Mouse (Mus musculus) liver, embryonic 11.5 days (tissue): ENCODE data around the gene Mettl14. TPM values are rescaled to one million over a fixed set of nuclear protein-coding genes. Genes with fewer than 3 reads are reported as not detected.
A peak's percentile ranks its signal among the peaks of the same experiment; 100 is the strongest.
"Not testable (repeated sequence)": the region's sequence is repeated elsewhere in the genome, so short reads cannot be mapped to it uniquely, and the experiment has no call there.

Experiments
- ATAC-seq: fragments of 200-750 bp; cut with Nextera tagmentation; replicated peaks from 2 replicates; pipeline ENCODE4 v1.8.0; 2017; ENCODE audit warnings: moderate number of reproducible peaks, mild to moderate bottlenecking, moderate TSS enrichment, moderate library complexity; ENCODE audit not compliant: low FRiP score
- DNase-seq: peaks from one replicate; pipeline ENCODE4 v3.0.0-alpha.2; 2017; ENCODE audit warnings: low spot score
- H3K27ac ChIP-seq: fragments of 300-500 bp; sonication (generic); 2 replicates; pipeline ENCODE4 v1.5.1; 2014; ENCODE audit warnings: mild to moderate bottlenecking, low read depth, low read length, control low read depth
- H3K27me3 ChIP-seq: fragments of 300-500 bp; sonication (generic); replicated peaks from 2 replicates; pipeline ENCODE4 v1.6.1; 2014; ENCODE audit warnings: low read length, mixed read lengths; ENCODE audit not compliant: control insufficient read depth, insufficient read depth
- H3K36me3 ChIP-seq: fragments of 300-500 bp; sonication (generic); 2 replicates; pipeline ENCODE4 v1.6.1; 2014; ENCODE audit warnings: mild to moderate bottlenecking, low read length, moderate library complexity, mixed read lengths; ENCODE audit not compliant: control insufficient read depth, insufficient read depth
- H3K4me1 ChIP-seq: fragments of 300-500 bp; sonication (generic); replicated peaks from 2 replicates; pipeline ENCODE4 v1.6.1; 2014; ENCODE audit warnings: low read length, mixed read lengths; ENCODE audit not compliant: control insufficient read depth, insufficient read depth
- H3K4me2 ChIP-seq: fragments of 300-500 bp; sonication (generic); 2 replicates; pipeline ENCODE4 v1.6.1; 2014; ENCODE audit warnings: mild to moderate bottlenecking, control low read depth, moderate library complexity
- H3K4me3 ChIP-seq: fragments of 300-500 bp; sonication (generic); 2 replicates; pipeline ENCODE4 v1.5.1; 2014; ENCODE audit warnings: low read depth, low read length, control low read depth
- H3K9ac ChIP-seq: fragments of 300-500 bp; sonication (generic); 2 replicates; pipeline ENCODE4 v1.6.1; 2014; ENCODE audit warnings: low read depth, low read length, control low read depth
- H3K9me3 ChIP-seq: fragments of 300-500 bp; sonication (generic); 2 replicates; pipeline ENCODE4 v1.6.1; 2016; ENCODE audit warnings: low read length, inconsistent platforms, mixed read lengths; ENCODE audit not compliant: control insufficient read depth
- WGBS: fragments of 180-500 bp; shearing (Covaris S2); extraction: QIAGEN DNeasy Blood & Tissue Kit; methylation state at CpG from one replicate; pipeline ENCODE4 v1.1.7; 2014; 5-methylcytosine and 5-hydroxymethylcytosine counted together
- polyA plus RNA-seq: library from polyadenylated mRNA; unstranded; fragments of >200 nt; fragmentation: Nextera tagmentation; extraction: Ambion mirVana; gene quantifications from 2 replicates; pipeline ENCODE4 v1.2.1, GENCODE M21; 2014

Gene Mettl14
- polyA plus RNA-seq, 1 experiment from 2014 or later: 17.9 TPM

GRCm38 (mm10) chr3:123371766-123372535 lies 14.0 kb downstream of the Mettl14 start:
- Histone ChIP-seq H3K9me3 (no peaks in the 10 kb centered on the region), H3K27ac (no peak overlapping the region), H3K4me2 (no peak overlapping the region), H3K4me1 (no peaks in the 10 kb centered on the region), H3K9ac (no peak overlapping the region), H3K4me3 (no peak overlapping the region), H3K36me3 (peaks cover 10% of the 10 kb centered on the region), H3K27me3 (no peaks in the 10 kb centered on the region)
- DNase-seq (peak; percentile 43), ATAC-seq (peak; percentile 53; the same call in 1 of the 2 replicates)
- WGBS: 47% methylated on average over 11 of the region's 11 CpGs

GRCm38 (mm10) chr3:123370927-123371326 lies 15.0 kb downstream of the Mettl14 start:
- no peak for DNase-seq

DNA sequence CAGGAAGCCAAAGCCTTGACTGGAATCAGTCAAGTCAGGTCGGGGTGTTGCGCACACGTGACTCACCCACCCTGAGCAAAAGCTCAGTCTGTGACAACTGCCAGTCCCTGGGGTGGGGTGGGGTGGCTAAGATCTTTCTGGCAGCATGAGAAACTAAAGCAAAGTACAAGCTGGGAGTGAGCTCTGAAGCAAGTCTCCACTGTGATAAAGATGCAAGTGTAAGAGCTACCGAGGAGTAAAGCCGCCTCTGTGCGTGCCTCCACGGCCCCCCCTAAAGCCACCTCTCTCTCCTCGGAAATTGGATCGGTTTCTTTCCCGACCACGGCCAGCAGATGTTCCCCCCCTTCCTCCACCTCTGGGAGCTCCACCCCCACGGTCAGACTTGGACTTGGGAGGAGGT lies 16.7 kb downstream of the Mettl14 start:
- WGBS: 89% methylated on average over 12 of the region's 12 CpGs
- Histone ChIP-seq H3K27me3 (no peaks in the 10 kb centered on the region), H3K27ac (no peak overlapping the region), H3K4me3 (no peak overlapping the region), H3K9ac (no peak overlapping the region), H3K4me2 (no peak overlapping the region), H3K4me1 (no peaks in the 10 kb centered on the region), H3K36me3 (peaks cover 7% of the 10 kb centered on the region; the same call in 1 of the 2 replicates), H3K9me3 (no peaks in the 10 kb centered on the region)
- DNase-seq: no peak
- no peak for ATAC-seq

More at GRCm38 (mm10) chr3:123370927-123371326, 15.0 kb downstream of the Mettl14 start:
- 93% methylated on average over 5 of the region's 5 CpGs for WGBS
- Histone ChIP-seq H3K9ac (no peak overlapping the region), H3K4me3 (no peak overlapping the region), H3K27ac (no peak overlapping the region), H3K36me3 (peaks cover 11% of the 10 kb centered on the region), H3K9me3 (no peaks in the 10 kb centered on the region), H3K4me1 (no peaks in the 10 kb centered on the region), H3K4me2 (no peak overlapping the region), H3K27me3 (no peaks in the 10 kb centered on the region)
- no peak for ATAC-seq

GRCm38 (mm10) chr3:123366820-123367219 lies 19.1 kb downstream of the Mettl14 start:
- not testable (repeated sequence) for ATAC-seq, H3K4me3 ChIP-seq, H3K4me1 ChIP-seq, DNase-seq, H3K4me2 ChIP-seq, H3K9ac ChIP-seq, H3K36me3 ChIP-seq, H3K9me3 ChIP-seq, H3K27me3 ChIP-seq, H3K27ac ChIP-seq
- 80% methylated on average over 2 of the region's 2 CpGs for WGBS

DNA sequence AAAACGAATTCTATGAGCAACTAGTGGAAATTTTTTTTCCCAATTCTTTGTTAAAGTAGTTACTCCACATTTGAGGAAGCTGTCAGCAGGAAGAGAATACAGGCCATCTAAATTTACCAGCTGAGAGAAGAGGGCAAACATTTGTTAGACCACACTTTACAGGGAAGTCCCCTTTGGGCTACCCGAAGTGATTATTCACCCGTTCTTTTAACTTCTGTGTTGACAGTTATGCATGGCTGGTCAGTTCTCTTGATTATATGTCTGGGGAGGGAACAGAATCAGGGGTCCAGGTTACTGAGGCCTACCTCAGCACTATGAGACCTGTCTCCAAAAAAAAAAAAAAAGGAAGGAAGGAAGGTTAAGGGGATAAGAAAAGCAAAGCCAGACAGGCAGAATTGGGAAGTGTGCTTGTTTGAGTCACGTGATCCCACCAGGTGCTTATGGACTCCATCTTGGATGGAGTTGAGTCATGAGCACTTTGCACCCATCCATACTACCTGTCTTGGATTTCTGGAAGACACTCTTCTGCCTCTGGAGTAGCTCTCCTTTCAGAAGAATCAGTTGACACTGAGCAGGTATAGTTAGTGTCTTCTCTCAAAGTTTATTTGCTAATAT lies 29.4 kb downstream of the Mettl14 start:
- no peak overlapping the region for H3K9ac ChIP-seq
- no peak for DNase-seq
- whole genome bisulfite sequencing: 68% methylated on average over 4 of the region's 4 CpGs

DNA sequence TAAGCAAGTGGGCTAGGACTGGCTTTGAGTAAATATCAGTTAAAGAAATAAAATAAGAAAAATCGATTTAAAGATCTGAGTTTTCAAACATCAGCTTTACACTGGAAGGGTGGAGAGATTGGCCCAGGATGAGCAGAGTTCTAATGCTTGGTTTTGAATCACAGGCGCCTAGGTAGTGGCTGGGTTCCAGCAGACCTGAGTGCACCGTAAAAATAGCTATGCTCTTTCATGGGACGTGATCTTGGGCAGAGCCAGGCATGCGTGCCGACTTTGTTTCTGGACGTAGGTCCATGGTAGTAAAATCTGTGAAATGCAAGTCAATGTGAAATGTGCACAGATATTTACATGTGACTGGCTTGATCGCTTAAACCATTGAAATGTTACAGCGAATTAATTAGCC lies 31.5 kb downstream of the Mettl14 start:
- H3K9ac ChIP-seq: no peak overlapping the region
- no peak overlapping the region for H3K4me2 ChIP-seq
- no peaks in the 10 kb centered on the region for H3K4me1 ChIP-seq
- no peak overlapping the region for H3K4me3 ChIP-seq
- no peaks in the 10 kb centered on the region for H3K9me3 ChIP-seq
- peaks cover 10% of the 10 kb centered on the region for H3K36me3 ChIP-seq
- no peak for ATAC-seq
- DNase-seq: no peak
- WGBS: 90% methylated on average over 9 of the region's 9 CpGs
- no peak overlapping the region for H3K27ac ChIP-seq
- no peaks in the 10 kb centered on the region for H3K27me3 ChIP-seq

More for the DNA sequence above, 29.4 kb downstream of the Mettl14 start:
- H3K9me3 ChIP-seq: no peaks in the 10 kb centered on the region
- H3K4me2 ChIP-seq: no peak overlapping the region
- no peaks in the 10 kb centered on the region for H3K4me1 ChIP-seq
- ATAC-seq: no peak
- no peak overlapping the region for H3K27ac ChIP-seq
- no peaks in the 10 kb centered on the region for H3K27me3 ChIP-seq
- no peak overlapping the region for H3K4me3 ChIP-seq
- peaks cover 9% of the 10 kb centered on the region for H3K36me3 ChIP-seq

DNA sequence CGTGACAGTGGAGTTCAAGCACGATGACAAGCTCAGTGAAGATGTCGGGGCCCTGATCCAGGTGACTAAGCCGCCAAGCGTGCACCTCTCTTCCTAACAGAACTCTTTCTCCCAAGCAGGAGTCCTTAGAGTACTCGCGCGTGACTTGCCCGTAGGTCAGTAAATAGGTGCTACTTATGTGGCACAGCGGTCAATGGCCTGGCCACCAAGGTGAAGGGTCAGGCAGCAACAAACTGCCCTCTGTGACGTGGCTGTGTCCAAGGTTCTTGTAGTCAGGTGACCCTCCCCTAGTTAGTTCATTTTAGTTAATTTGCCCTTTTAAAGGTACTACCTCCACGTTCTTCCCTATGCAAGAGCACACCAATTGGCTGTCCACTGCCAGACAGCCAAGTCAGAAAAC lies 32.2 kb downstream of the Mettl14 start:
- peaks cover 7% of the 10 kb centered on the region; the same call in 1 of the 2 replicates for H3K36me3 ChIP-seq
- H3K27me3 ChIP-seq: no peaks in the 10 kb centered on the region
- no peak overlapping the region for H3K4me2 ChIP-seq
- H3K4me3 ChIP-seq: no peak overlapping the region
- H3K9ac ChIP-seq: no peak overlapping the region
- DNase-seq (no peak), ATAC-seq (no peak)
- 92% methylated on average over 12 of the region's 12 CpGs for WGBS
- H3K9me3 ChIP-seq: no peaks in the 10 kb centered on the region
- H3K4me1 ChIP-seq: no peaks in the 10 kb centered on the region
- H3K27ac ChIP-seq: no peak overlapping the region

DNA sequence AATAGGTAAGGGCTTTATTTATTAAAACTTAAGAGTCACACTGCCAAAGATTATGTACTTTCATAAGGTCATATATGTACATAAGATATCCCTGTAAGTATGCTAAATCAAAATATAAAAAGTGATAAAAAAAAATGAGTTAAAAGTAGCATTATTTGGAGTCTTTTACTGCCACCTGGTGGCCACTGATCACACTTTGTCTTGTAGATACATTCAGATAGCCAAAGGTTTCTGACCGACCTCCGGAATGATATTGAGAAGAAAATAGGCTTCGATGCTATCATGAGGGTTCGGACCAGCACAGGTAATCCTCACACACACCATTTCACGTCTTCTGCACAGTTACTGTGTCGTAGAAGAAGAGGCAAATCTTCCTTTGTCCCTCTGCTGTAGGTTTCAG lies 32.7 kb downstream of the Mettl14 start:
- Histone ChIP-seq H3K4me1 (no peaks in the 10 kb centered on the region), H3K9me3 (no peaks in the 10 kb centered on the region)
- DNase-seq: no peak

DNA sequence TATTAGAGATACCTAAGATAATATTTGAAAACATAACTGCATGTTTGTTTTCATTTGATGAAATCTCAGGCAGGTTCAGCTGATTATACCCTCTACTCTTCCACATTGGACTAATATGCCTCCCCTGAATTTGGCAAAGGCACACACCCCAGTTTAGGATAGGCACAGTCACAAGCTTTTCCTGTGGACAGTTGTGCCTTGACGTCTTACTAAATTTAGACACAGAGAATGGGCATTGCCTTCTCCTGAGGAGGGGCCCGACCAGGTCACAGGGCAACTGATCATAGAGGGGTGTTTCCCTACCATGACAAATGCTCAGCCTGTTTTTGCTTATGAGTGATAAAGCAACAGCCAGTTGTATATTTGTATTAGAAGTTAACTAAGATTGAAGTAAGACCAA lies 34.4 kb downstream of the Mettl14 start:
- no peak overlapping the region for H3K4me3 ChIP-seq
- H3K4me1 ChIP-seq: no peaks in the 10 kb centered on the region
- no peaks in the 10 kb centered on the region for H3K9me3 ChIP-seq
- H3K27ac ChIP-seq: no peak overlapping the region
- ATAC-seq (no peak), DNase-seq (no peak)
- peaks cover 2% of the 10 kb centered on the region; the same call in 1 of the 2 replicates for H3K36me3 ChIP-seq
- H3K27me3 ChIP-seq: no peaks in the 10 kb centered on the region
- WGBS: 60% methylated on average over 2 of the region's 2 CpGs
- no peak overlapping the region for H3K9ac ChIP-seq
- no peak overlapping the region for H3K4me2 ChIP-seq

More for the DNA sequence above, 32.7 kb downstream of the Mettl14 start:
- no peaks in the 10 kb centered on the region for H3K27me3 ChIP-seq
- H3K27ac ChIP-seq: no peak overlapping the region
- H3K36me3 ChIP-seq: peaks cover 7% of the 10 kb centered on the region; the same call in 1 of the 2 replicates
- H3K4me3 ChIP-seq: no peak overlapping the region
- 62% methylated on average over 6 of the region's 6 CpGs for WGBS
- ATAC-seq: no peak
- H3K4me2 ChIP-seq: no peak overlapping the region
- no peak overlapping the region for H3K9ac ChIP-seq
